Mouse (Mus musculus): ENCODE data around the gene Mical3.

- TF ChIP-seq POLR2A (IDR thresholded peaks at IDR 0.05; ENCODE audit: low read depth, low read length) (no peak), CTCF (IDR thresholded peaks at IDR 0.05; ENCODE audit: borderline replicate concordance, insufficient read depth, low read length) (no peak)
Measured at GRCm38 (mm10) chr6:121078175-121078574, 52.6 kb downstream of the Mical3 start.
